Mouse (Mus musculus): ENCODE results near the gene Car3. TPM values are rescaled to one million over a fixed set of nuclear protein-coding genes. Genes with fewer than 3 reads are reported as not detected.
"Not testable (repeated sequence)": the region's sequence is repeated elsewhere in the genome, so short reads cannot be mapped to it uniquely, and the experiment has no call there.

Car3 gene
- total RNA-seq (2021), result 1,000 to 10,000 TPM; 1,122 to 2,421 TPM
- long read RNA-seq, experiment 1, transcript Car3-201 (7 exons, 1,679 nt), result major isoform, 7,457 of 7,649 reads
- long read RNA-seq, experiment 1, partial matches to known transcripts, result 68 of 7,649 reads
- long read RNA-seq, experiment 1, other reads (novel, unspliced or antisense), result 117 of 7,649 reads
- long read RNA-seq, experiment 2, transcript Car3-202 (2 exons, 1,395 nt), result minor isoform, 5 of 4,608 reads
- long read RNA-seq, experiment 2, transcript Car3-201 (7 exons, 1,679 nt), result major isoform, 4,484 of 4,608 reads
- long read RNA-seq, experiment 2, partial matches to known transcripts, result 71 of 4,608 reads
- long read RNA-seq, experiment 2, other reads (novel, unspliced or antisense), result 46 of 4,608 reads

- intact Hi-C loops (cut with DNase I), result loop anchor here (5.0 kb wide), 1 partner anchor 66 kb away; no protein-coding TSS in a partner anchor
- Histone ChIP-seq H3K27ac (peak within 1 kb of the TSS; percentile 82), H3K4me3 (peak within 1 kb of the TSS; percentile 72)
- DNase-seq, result peak; percentile 52
- TF ChIP-seq CTCF (IDR thresholded peaks at IDR 0.05), result no peak
Measured at GRCm38 (mm10) chr3:14863022-14863711, at the start of gene Car3. TSS of gene Car3 (plus strand) at chr3:14863512.

GRCm38 (mm10) chr3:14815396-14815795, 47.9 kb upstream of the Car3 start:
- H3K27ac ChIP-seq; DNase-seq; H3K4me3 ChIP-seq; intact Hi-C loops (cut with DNase I): not testable (repeated sequence)

- DNase-seq, result no peak
- intact Hi-C loops (cut with DNase I), result loop anchor here (5.0 kb wide), 1 partner anchor 138 kb away; no protein-coding TSS in a partner anchor
- TF ChIP-seq CTCF (IDR thresholded peaks at IDR 0.05), result peak; percentile 4; the same call in 1 of the 2 replicates
- Histone ChIP-seq H3K4me3 (no peak overlapping the region), H3K27ac (no peak overlapping the region)
Measured at GRCm38 (mm10) chr3:14819844-14820504, 43.3 kb upstream of the Car3 start.

- no peak for DNase-seq
- intact Hi-C loops (cut with DNase I), result no loop called here
- TF ChIP-seq CTCF (IDR thresholded peaks at IDR 0.05), result no peak
Measured at GRCm38 (mm10) chr3:14828896-14829295, 34.4 kb upstream of the Car3 start.

GRCm38 (mm10) chr3:14831219-14831835, 32.0 kb upstream of the Car3 start:
- TF ChIP-seq CTCF (IDR thresholded peaks at IDR 0.05), result no peak
- H3K27ac ChIP-seq, result no peak overlapping the region
- DNase-seq, result no peak
- intact Hi-C loops (cut with DNase I), result no loop called here
- no peak overlapping the region for H3K4me3 ChIP-seq

More at GRCm38 (mm10) chr3:14828896-14829295, 34.4 kb upstream of the Car3 start:
- Histone ChIP-seq H3K4me3 (no peak overlapping the region), H3K27ac (no peak overlapping the region)

GRCm38 (mm10) chr3:14832766-14833165, 30.5 kb upstream of the Car3 start:
- Histone ChIP-seq H3K27ac (no peak overlapping the region), H3K4me3 (no peak overlapping the region)
- TF ChIP-seq CTCF (IDR thresholded peaks at IDR 0.05), result no peak
- intact Hi-C loops (cut with DNase I), result no loop called here
- DNase-seq, result peak; percentile 17

- no peak for DNase-seq
- no peak for TF ChIP-seq CTCF (IDR thresholded peaks at IDR 0.05)
- intact Hi-C loops (cut with DNase I), result loop anchor here (5.0 kb wide), 1 partner anchor 42 kb away; no protein-coding TSS in a partner anchor
- peak overlapping the region; percentile 82 for H3K27ac ChIP-seq
- H3K4me3 ChIP-seq, result no peak overlapping the region
Measured at GRCm38 (mm10) chr3:14838936-14839335, 24.4 kb upstream of the Car3 start.

- intact Hi-C loops (cut with DNase I), result loop anchor here (5.0 kb wide), 1 partner anchor 42 kb away; no protein-coding TSS in a partner anchor
- Histone ChIP-seq H3K27ac (peak overlapping the region; percentile 82), H3K4me3 (no peak overlapping the region)
- no peak for TF ChIP-seq CTCF (IDR thresholded peaks at IDR 0.05)
- peak; percentile 55 for DNase-seq
Measured at GRCm38 (mm10) chr3:14839466-14840118, 23.7 kb upstream of the Car3 start.

GRCm38 (mm10) chr3:14848587-14849254, 14.6 kb upstream of the Car3 start:
- Histone ChIP-seq H3K27ac (no peak overlapping the region), H3K4me3 (no peak overlapping the region)
- no peak for TF ChIP-seq CTCF (IDR thresholded peaks at IDR 0.05)
- intact Hi-C loops (cut with DNase I), result no loop called here
- no peak for DNase-seq

- no peak overlapping the region for H3K27ac ChIP-seq
- no peak overlapping the region for H3K4me3 ChIP-seq
- intact Hi-C loops (cut with DNase I), result no loop called here
- no peak for TF ChIP-seq CTCF (IDR thresholded peaks at IDR 0.05)
- DNase-seq, result no peak
Measured at GRCm38 (mm10) chr3:14853966-14854365, 9.3 kb upstream of the Car3 start.

GRCm38 (mm10) chr3:14854446-14854845, 8.9 kb upstream of the Car3 start:
- DNase-seq, result no peak
- intact Hi-C loops (cut with DNase I), result no loop called here
- no peak overlapping the region for H3K4me3 ChIP-seq
- TF ChIP-seq CTCF (IDR thresholded peaks at IDR 0.05), result no peak
- no peak overlapping the region for H3K27ac ChIP-seq
